Mouse (Mus musculus) lung, adult 2 months (tissue): Measurements from ENCODE around the gene Muc13. TPM values are rescaled to one million over a fixed set of nuclear protein-coding genes. Genes with fewer than 3 reads are reported as not detected.

Experiments used
- DNase-seq: peaks from one replicate; pipeline ENCODE4 v3.0.0; 2022
- H3K4me1 ChIP-seq: fragments of 200-500 bp; 2 replicates; pipeline ENCODE4 v1.6.1; 2011; ENCODE audit warnings: low read length; ENCODE audit not compliant: control insufficient read depth, insufficient read depth
- H3K4me3 ChIP-seq: fragments of 200-500 bp; replicated peaks from 2 replicates; pipeline ENCODE3; 2011; ENCODE audit warnings: low read depth, mild to moderate bottlenecking, control low read depth, low read length; ENCODE audit errors: extremely low read depth
- CTCF ChIP-seq: fragments of 200-500 bp; IDR thresholded peaks from 2 replicates; pipeline ENCODE4 v1.5.1; 2011; ENCODE audit warnings: mild to moderate bottlenecking, low read length, control low read depth; ENCODE audit not compliant: insufficient read depth
- POLR2A ChIP-seq: fragments of 200-500 bp; IDR thresholded peaks from 2 replicates; pipeline ENCODE4 v1.6.1; 2011; ENCODE audit warnings: low read depth, mild to moderate bottlenecking, control low read depth, low read length, borderline replicate concordance; ENCODE audit errors: extremely low read depth
- WGBS: fragments of 180-500 bp; shearing (Covaris S2); methylation state at CpG from one replicate; pipeline ENCODE4 v1.1.7; 2018; 5-methylcytosine and 5-hydroxymethylcytosine counted together
- polyA plus RNA-seq: library from polyadenylated mRNA; depleted of rRNA; stranded (reverse); fragments of >200 nt; gene quantifications from 2 replicates; pipeline ENCODE4 v1.2.3, GENCODE M21; 2012

Muc13 gene
- polyA plus RNA-seq, 1 experiment: 0.25 TPM

DNA sequence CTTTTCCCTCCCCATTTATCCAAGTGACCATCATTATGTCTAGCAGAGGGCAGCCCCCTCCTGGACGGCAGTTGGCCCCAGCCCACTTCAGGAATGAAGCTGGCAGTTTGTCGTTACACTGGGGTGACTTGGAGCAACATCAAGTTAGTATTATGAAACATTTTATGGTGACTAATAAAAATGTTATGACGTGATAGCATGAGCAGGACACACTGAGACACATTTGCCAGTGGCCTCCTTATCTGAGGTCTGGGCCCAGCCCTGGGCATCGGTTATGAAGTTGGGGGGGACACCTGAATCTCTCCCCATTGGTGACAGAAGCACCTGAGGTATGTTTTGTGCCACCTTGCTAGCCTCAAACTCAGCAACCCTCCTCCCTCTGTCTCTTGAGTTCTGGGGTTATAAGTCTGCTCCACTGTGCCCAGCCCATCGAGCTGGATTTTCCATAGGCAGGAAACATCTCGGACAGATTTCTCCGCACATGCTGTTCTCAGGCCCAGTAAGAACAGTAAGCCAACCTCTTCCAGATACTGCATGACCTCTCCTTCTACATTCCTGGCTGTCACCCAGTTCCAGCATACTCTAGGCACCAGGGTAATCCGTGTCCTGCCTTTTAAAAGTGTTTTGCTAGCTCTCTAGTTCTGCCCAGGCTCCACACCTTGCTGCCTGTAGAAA lies 40.8 kb upstream of the Muc13 start:
- 57% methylated on average over 8 of the region's 8 CpGs for WGBS
- DNase-seq: no peak
- no peak overlapping the region for H3K4me3 ChIP-seq
- peaks cover 8% of the 10 kb centered on the region for H3K4me1 ChIP-seq
- TF ChIP-seq POLR2A: no peak
- no peak for TF ChIP-seq CTCF

- no peak for DNase-seq
- Histone ChIP-seq H3K4me1 (peaks cover 8% of the 10 kb centered on the region), H3K4me3 (no peak overlapping the region)
- TF ChIP-seq CTCF (no peak), POLR2A (no peak)
- WGBS: 81% methylated on average over 8 of the region's 8 CpGs
These were observed 38.5 kb upstream of the Muc13 start for GRCm38 (mm10) chr16:33755293-33755692.

- H3K4me1 ChIP-seq: peaks cover 8% of the 10 kb centered on the region
- 45% methylated on average over 16 of the region's 16 CpGs for WGBS
- no peak for TF ChIP-seq POLR2A
- TF ChIP-seq CTCF: no peak
- H3K4me3 ChIP-seq: no peak overlapping the region
- no peak for DNase-seq
These were observed 37.9 kb upstream of the Muc13 start for GRCm38 (mm10) chr16:33755961-33756360.

- DNase-seq: no peak
- Histone ChIP-seq H3K4me1 (peaks cover 5% of the 10 kb centered on the region), H3K4me3 (no peak overlapping the region)
- TF ChIP-seq POLR2A: no peak
- TF ChIP-seq CTCF: 0 out of 2 replicates have a peak, but pooled peaks have one; percentile 5
- 42% methylated on average over 6 of the region's 6 CpGs for WGBS
These were observed 37.4 kb upstream of the Muc13 start for GRCm38 (mm10) chr16:33756396-33756795.

- no peak for DNase-seq
- 0 out of 2 replicates have a peak, but pooled peaks cover 2% of the 10 kb centered on the region for H3K4me1 ChIP-seq
- TF ChIP-seq POLR2A (no peak), CTCF (no peak)
- H3K4me3 ChIP-seq: no peak overlapping the region
- 83% methylated on average over 7 of the region's 7 CpGs for WGBS
These were observed 34.6 kb upstream of the Muc13 start for GRCm38 (mm10) chr16:33759207-33759606.

DNA sequence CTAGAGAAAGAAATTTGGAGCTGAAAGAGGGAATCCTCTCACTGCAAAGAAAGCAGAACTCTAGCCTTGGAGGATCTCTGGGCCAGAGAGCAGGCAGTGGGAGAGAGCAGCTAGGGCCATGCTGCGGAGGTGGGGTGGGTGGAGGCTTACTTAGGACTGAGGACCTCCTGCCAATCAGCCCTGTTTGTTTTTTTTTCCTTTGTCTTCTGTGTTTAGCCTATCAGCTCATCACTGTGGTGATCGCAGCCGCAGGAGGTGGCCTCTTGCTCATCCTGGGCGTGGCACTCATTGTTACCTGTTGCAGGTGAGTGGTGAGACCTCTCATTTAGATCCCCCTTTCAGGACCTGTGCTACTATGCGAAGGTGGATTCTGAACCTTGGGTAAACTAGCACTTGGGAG lies 33.3 kb upstream of the Muc13 start:
- H3K4me1 ChIP-seq: 0 out of 2 replicates have a peak, but pooled peaks cover 2% of the 10 kb centered on the region
- no peak for TF ChIP-seq POLR2A
- TF ChIP-seq CTCF: no peak
- WGBS: 55% methylated on average over 5 of the region's 5 CpGs
- no peak overlapping the region for H3K4me3 ChIP-seq
- DNase-seq: no peak

DNA sequence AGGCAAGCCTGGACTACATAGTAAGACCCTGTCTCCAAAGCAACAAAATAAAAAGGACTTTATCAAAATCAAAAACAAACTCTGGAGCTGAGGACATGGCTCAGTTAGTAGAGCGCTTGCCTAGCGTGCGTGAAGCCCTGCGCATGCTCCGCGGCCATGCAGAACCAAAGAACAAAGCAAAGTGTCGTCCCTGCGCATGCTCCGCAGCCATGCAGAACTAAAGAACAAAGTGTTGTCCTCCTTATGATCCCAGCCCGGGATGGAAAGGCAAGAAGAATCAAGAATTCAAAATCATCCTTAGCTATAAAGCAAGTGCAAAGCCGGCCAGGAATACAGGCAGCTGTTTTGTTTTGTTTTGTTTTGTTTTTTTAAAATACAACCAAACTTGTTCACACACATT lies 32.8 kb upstream of the Muc13 start:
- TF ChIP-seq POLR2A (no peak), CTCF (no peak)
- 83% methylated on average over 11 of the region's 11 CpGs for WGBS
- DNase-seq: no peak
- Histone ChIP-seq H3K4me1 (0 out of 2 replicates have a peak, but pooled peaks cover 2% of the 10 kb centered on the region), H3K4me3 (no peak overlapping the region)

- no peak for DNase-seq
- TF ChIP-seq CTCF (no peak), POLR2A (no peak)
- H3K4me1 ChIP-seq: no peaks in the 10 kb centered on the region
- WGBS: 73% methylated on average over 12 of the region's 12 CpGs
- no peak overlapping the region for H3K4me3 ChIP-seq
These were observed 29.2 kb upstream of the Muc13 start for GRCm38 (mm10) chr16:33764501-33765193.

DNA sequence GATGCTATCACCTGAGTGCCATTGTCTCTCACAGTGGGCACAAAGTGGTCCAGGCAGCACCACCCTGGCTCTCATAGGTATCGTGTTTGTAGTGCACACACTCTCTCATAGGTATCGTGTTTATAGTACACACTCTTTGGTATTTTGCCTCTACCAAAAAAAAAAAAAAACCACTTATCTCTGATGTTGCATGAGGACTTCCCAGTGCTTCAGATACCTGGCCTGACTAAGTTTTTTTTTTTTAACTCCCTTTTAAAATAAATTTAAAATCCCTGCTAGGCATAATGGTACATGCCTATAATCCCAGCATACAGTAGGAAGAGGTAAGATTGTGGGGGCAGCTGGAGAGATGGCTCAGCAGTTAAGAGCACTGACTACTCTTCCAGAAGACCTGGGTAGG lies 28.4 kb upstream of the Muc13 start:
- DNase-seq: no peak
- 89% methylated on average over 2 of the region's 2 CpGs for WGBS
- Histone ChIP-seq H3K4me1 (no peaks in the 10 kb centered on the region), H3K4me3 (no peak overlapping the region)
- TF ChIP-seq CTCF (no peak), POLR2A (no peak)

GRCm38 (mm10) chr16:33766309-33766708 lies 27.5 kb upstream of the Muc13 start:
- DNase-seq: no peak
- Histone ChIP-seq H3K4me1 (no peaks in the 10 kb centered on the region), H3K4me3 (no peak overlapping the region)
- no peak for TF ChIP-seq CTCF
- no peak for TF ChIP-seq POLR2A
- WGBS: 85% methylated on average over 12 of the region's 12 CpGs

DNA sequence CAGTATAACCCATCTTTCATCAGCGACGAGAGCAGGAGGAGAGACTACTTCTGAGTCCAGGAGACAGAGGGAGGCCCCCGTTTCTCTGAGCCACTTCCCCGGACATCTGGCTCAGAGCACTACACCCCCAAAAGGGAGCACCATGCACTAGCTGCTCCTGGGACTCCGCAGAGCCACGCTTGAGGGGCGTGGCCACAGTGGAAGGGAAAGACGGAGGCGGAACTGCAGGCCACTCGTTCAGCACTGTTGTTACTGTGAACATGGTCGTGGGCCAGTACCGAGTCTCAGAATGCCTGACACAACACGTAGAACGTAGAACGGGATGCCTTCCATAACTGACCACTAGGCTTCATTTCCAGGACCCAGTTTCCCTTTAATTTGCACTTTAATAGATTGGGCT lies 27.1 kb upstream of the Muc13 start:
- WGBS: 67% methylated on average over 15 of the region's 15 CpGs
- H3K4me1 ChIP-seq: no peaks in the 10 kb centered on the region
- no peak for DNase-seq
- TF ChIP-seq CTCF (no peak), POLR2A (no peak)
- no peak overlapping the region for H3K4me3 ChIP-seq
